Mouse (Mus musculus) limb, embryonic 10.5 days (tissue): Measurements from ENCODE around the gene Gga3. TPM values are rescaled to one million over a fixed set of nuclear protein-coding genes. Genes with fewer than 3 reads are reported as not detected.
A peak's percentile ranks its signal among the peaks of the same experiment; 100 is the strongest.

Experiments
- DNase-seq: peaks from one replicate; pipeline ENCODE4 v3.0.0-alpha.2; 2017; ENCODE audit warnings: low spot score
- H3K27ac ChIP-seq: fragments of 300-500 bp; sonication (generic); 2 replicates; pipeline ENCODE4 v1.5.1; 2016; ENCODE audit warnings: mild to moderate bottlenecking
- H3K27me3 ChIP-seq: fragments of 300-500 bp; sonication (generic); 2 replicates; pipeline ENCODE4 v1.6.1; 2016; ENCODE audit warnings: low read depth, mild to moderate bottlenecking; ENCODE audit not compliant: poor library complexity, severe bottlenecking
- H3K36me3 ChIP-seq: fragments of 300-500 bp; sonication (generic); 2 replicates; pipeline ENCODE4 v1.6.1; 2016; ENCODE audit warnings: mild to moderate bottlenecking, moderate library complexity
- H3K4me1 ChIP-seq: fragments of 300-500 bp; sonication (generic); 2 replicates; pipeline ENCODE4 v1.6.1; 2016
- H3K4me3 ChIP-seq: fragments of 300-500 bp; sonication (generic); 2 replicates; pipeline ENCODE4 v1.5.1; 2016; ENCODE audit warnings: mild to moderate bottlenecking, moderate library complexity
- H3K9me3 ChIP-seq: fragments of 300-500 bp; sonication (generic); replicated peaks from 2 replicates; pipeline ENCODE4 v1.6.1; 2016; ENCODE audit warnings: mild to moderate bottlenecking
- WGBS: fragments of 180-500 bp; shearing (Covaris S2); methylation state at CpG from one replicate; pipeline ENCODE4 v1.1.7; 2016; 5-methylcytosine and 5-hydroxymethylcytosine counted together
- polyA plus RNA-seq: library from polyadenylated mRNA; unstranded; fragments of >200 nt; fragmentation: Nextera tagmentation; extraction: Ambion mirVana; gene quantifications from 2 replicates; pipeline ENCODE4 v1.2.1, GENCODE M21; 2016

Gene Gga3
- polyA plus RNA-seq, 1 experiment from 2014 or later = 34.9 TPM

- WGBS = under 1% methylated on average over 47 of the region's 47 CpGs
- H3K27ac ChIP-seq = peak within 1 kb of the TSS; percentile 80
- DNase-seq = peak; percentile 93
- peaks cover 16% of the 10 kb centered on the region for H3K36me3 ChIP-seq
- peaks cover 19% of the 10 kb centered on the region for H3K4me1 ChIP-seq
- H3K9me3 ChIP-seq = no peaks in the 10 kb centered on the region
- H3K27me3 ChIP-seq = no peaks in the 10 kb centered on the region
- peak within 1 kb of the TSS; percentile 71 for H3K4me3 ChIP-seq
These were observed 24.0 kb upstream of the Gga3 start, which contains the start of gene Slc25a19 for GRCm38 (mm10) chr11:115627705-115628464. TSS of gene Slc25a19 (minus strand) at chr11:115628295.

DNA sequence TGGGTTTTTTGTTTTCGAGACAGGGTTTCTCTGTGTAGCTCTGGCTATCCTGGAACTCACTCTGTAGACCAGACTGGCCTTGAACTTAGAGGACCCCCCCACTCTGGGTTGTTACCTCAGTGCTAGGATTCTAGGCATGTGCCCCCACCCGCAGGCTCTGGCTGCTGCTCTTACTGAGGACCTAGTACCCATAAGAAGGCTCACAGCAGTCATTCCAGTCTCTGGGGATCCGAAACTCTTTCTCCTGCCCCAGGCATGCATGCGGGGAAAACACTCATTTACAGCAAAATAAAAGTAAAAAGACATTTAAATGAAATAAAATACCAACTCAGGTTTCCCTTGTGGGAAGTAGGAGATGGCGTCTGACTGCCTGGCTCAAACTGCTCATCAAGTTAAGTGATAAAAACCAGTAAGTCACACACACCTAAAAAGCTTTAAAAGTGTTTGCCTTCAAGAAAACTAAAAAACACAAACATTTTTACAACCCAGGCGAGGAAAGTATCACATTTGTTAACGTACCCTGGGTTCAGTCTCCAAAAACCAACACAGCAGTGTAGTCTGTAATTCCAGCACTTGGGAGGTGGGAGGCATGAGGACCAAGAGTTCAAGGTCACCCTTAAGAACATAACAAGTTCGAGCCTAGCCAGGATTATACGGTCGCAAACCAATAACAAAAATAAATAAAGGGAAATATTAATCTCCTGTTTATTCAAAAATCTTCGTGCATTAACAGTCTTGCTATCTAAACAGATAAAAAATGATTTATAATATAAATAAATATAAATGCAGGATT lies 23.2 kb upstream of the Gga3 start:
- WGBS = 55% methylated on average over 11 of the region's 11 CpGs
- no peak for DNase-seq
- H3K27ac ChIP-seq = no peak overlapping the region
- peak overlapping the region; percentile 71 for H3K4me3 ChIP-seq
- H3K4me1 ChIP-seq = peaks cover 19% of the 10 kb centered on the region
- no peaks in the 10 kb centered on the region for H3K9me3 ChIP-seq
- H3K27me3 ChIP-seq = no peaks in the 10 kb centered on the region
- peaks cover 25% of the 10 kb centered on the region for H3K36me3 ChIP-seq

DNA sequence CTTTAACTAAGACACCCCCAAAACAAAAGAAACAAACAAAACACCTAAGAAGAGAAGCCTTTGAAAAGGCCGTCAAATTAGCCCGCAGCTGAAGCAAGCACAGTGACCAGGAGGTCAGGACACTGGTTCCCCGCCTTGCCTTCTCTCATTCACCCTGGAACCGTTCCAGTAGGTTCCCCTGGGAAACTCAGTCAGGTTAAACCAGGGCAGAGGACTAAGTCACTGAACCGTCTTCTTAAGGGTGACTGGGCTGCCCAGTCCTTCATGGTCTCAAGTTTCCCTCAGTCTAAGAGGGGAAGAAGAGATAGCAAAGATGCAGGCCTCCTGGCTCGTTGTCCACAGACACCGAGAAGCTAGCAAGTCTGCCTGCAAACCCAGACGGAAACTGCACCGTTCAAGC lies 22.0 kb upstream of the Gga3 start:
- Histone ChIP-seq H3K9me3 (no peaks in the 10 kb centered on the region), H3K36me3 (peaks cover 32% of the 10 kb centered on the region), H3K27me3 (no peaks in the 10 kb centered on the region), H3K27ac (no peak overlapping the region), H3K4me1 (peaks cover 14% of the 10 kb centered on the region), H3K4me3 (no peak overlapping the region)
- 85% methylated on average over 9 of the region's 9 CpGs for WGBS
- DNase-seq = no peak

DNA sequence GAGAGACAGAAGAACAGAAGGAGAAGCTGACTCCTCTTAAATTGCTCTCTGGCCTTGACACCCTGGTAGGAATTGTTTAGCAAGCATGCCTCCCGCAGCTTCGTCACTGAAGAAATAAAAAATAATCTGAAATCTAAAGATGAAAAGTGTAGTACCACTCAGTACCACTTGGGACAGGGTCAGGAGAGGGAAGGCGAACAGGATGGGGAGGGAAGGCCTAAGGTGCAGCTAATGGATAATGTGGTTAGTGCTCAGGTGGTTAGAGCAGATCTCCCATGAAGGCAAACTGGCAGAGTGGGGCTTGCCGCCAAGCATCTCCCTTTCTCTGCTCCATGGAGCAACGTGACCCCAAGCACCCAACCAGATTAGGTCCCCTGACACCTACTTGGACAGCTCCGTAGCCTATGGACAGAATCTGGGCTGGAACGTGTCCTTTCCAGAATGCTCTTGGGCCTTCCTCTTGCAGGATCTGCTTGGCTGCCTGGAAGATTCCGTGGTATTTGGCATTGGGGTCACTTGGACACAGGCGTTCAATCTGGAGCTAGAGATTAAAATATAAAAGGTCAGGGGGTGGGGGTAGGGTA lies 19.7 kb upstream of the Gga3 start:
- Histone ChIP-seq H3K4me1 (peaks cover 12% of the 10 kb centered on the region), H3K27me3 (no peaks in the 10 kb centered on the region), H3K4me3 (no peak overlapping the region), H3K36me3 (peaks cover 49% of the 10 kb centered on the region), H3K27ac (no peak overlapping the region), H3K9me3 (no peaks in the 10 kb centered on the region)
- no peak for DNase-seq
- WGBS = 83% methylated on average over 9 of the region's 9 CpGs

DNA sequence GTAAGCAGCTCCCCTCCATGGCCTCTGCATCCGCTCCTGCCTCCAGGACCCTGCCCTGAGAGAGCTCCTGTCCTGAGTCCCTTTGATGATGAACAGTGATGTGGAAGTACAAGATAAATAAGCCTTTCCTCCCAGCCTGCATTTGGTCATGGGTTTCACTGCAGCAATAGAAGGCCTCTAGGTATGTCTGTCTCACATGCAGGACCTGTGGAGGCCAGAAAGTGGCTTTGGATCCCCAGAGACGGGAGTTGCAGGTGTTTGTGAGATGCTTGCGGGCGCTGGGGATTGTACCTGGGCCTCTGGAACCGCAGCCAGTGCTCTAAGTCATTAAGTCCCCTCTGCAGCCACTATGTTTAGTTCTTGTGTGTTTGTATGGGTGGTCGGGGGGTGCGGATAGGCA lies 16.1 kb upstream of the Gga3 start:
- no peak overlapping the region for H3K4me3 ChIP-seq
- H3K4me1 ChIP-seq = 0 out of 2 replicates have a peak, but pooled peaks cover 3% of the 10 kb centered on the region
- no peaks in the 10 kb centered on the region for H3K27me3 ChIP-seq
- DNase-seq = no peak
- H3K36me3 ChIP-seq = peaks cover 63% of the 10 kb centered on the region
- no peaks in the 10 kb centered on the region for H3K9me3 ChIP-seq
- H3K27ac ChIP-seq = no peak overlapping the region
- 96% methylated on average over 7 of the region's 7 CpGs for WGBS

- Histone ChIP-seq H3K4me1 (peaks cover 3% of the 10 kb centered on the region), H3K36me3 (peaks cover 66% of the 10 kb centered on the region), H3K27ac (no peak overlapping the region), H3K27me3 (no peaks in the 10 kb centered on the region), H3K4me3 (no peak overlapping the region), H3K9me3 (no peaks in the 10 kb centered on the region)
- WGBS = 94% methylated on average over 16 of the region's 16 CpGs
- DNase-seq = no peak
These were observed 15.1 kb upstream of the Gga3 start for GRCm38 (mm10) chr11:115618732-115619516.

GRCm38 (mm10) chr11:115618001-115618400 lies 14.2 kb upstream of the Gga3 start:
- no peak for DNase-seq
- Histone ChIP-seq H3K27me3 (no peaks in the 10 kb centered on the region), H3K4me3 (no peak overlapping the region), H3K4me1 (peaks cover 12% of the 10 kb centered on the region), H3K36me3 (peaks cover 57% of the 10 kb centered on the region), H3K27ac (no peak overlapping the region), H3K9me3 (no peaks in the 10 kb centered on the region)
- 89% methylated on average over 2 of the region's 2 CpGs for WGBS

GRCm38 (mm10) chr11:115616893-115617292 lies 13.0 kb upstream of the Gga3 start:
- H3K36me3 ChIP-seq = peaks cover 47% of the 10 kb centered on the region
- H3K4me1 ChIP-seq = peaks cover 18% of the 10 kb centered on the region
- DNase-seq = no peak
- 80% methylated on average over 6 of the region's 6 CpGs for WGBS
- H3K9me3 ChIP-seq = no peaks in the 10 kb centered on the region
- no peak overlapping the region for H3K27ac ChIP-seq
- H3K27me3 ChIP-seq = no peaks in the 10 kb centered on the region
- H3K4me3 ChIP-seq = no peak overlapping the region

DNA sequence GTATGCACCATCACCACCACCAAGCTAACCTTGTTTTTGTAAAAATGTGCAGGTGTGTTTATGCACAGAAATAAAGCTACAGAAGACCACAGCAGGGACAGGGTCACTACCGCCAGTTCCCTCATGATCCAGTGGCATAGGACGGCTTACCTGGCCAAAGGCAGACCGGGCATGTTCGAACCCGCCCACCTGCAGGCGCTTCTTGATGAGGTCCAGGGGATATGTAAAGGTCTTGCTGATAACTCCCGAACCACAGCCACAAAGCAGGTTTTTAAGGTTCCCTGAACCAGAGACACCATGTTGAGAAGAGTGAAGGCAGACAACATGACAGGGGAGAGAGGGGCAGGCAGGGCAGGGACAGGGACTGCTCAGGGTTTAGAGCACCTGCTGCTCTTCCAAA lies 12.5 kb upstream of the Gga3 start:
- H3K27me3 ChIP-seq = no peaks in the 10 kb centered on the region
- no peaks in the 10 kb centered on the region for H3K9me3 ChIP-seq
- no peak overlapping the region for H3K4me3 ChIP-seq
- 89% methylated on average over 7 of the region's 7 CpGs for WGBS
- H3K36me3 ChIP-seq = peaks cover 45% of the 10 kb centered on the region
- no peak overlapping the region for H3K27ac ChIP-seq
- no peak for DNase-seq
- peaks cover 24% of the 10 kb centered on the region for H3K4me1 ChIP-seq

DNA sequence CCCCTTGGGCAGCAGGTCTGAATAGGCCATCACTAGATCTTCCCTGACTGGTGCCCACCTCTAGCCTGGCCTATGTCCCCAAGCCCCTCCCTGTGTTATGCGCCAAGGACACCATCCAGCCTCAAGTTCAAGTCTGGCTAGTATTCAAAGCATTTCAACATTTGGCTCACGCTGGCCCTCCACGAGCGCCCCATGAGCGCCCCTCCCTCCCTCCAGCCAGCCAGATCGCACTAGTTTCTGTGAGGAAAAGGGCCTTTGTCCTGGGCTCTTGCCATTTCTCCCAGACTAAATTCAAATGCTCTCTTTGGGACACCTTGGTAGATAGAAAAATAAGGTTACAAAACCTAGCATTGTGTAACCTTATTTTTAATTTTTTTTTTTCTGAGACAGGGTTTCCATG lies 12.0 kb upstream of the Gga3 start:
- Histone ChIP-seq H3K36me3 (peaks cover 40% of the 10 kb centered on the region), H3K9me3 (no peaks in the 10 kb centered on the region), H3K27me3 (no peaks in the 10 kb centered on the region), H3K4me1 (peaks cover 24% of the 10 kb centered on the region), H3K4me3 (no peak overlapping the region), H3K27ac (no peak overlapping the region)
- 92% methylated on average over 6 of the region's 6 CpGs for WGBS
- DNase-seq = no peak

DNA sequence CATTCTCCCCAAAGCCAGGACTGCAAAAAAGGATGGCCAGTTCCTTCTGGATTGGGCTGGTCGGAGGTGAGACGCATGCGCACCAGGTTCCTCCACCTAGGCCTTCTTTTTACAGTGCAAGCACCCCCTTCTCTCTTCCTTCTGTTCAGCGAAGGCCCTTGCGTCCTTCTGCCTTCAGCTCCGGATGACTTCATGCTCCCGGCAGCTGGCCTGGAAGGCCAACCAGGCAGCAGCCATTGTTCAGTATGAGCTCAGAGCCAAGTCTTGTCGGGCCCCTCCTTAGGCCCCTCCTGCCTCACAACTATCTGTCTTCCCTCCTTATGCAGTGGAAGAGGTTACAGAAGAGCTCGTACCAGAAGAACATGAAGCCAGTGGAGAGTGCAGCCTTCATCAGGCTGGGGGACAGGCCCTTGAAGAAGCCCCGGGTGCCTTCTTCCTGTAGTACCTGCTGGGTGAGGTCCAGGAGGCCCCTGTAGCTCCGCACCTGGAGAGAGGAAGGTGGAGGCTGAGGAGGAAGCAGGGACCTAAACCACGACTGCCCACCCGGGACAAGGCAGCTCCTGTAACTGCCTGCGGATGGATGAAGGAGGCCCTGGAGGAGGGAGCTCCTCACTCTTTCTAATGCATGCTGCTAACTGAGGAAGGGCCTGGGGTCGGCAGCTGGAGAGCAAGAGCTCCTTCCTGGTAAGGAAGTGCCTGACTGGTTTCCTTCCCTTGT lies 11.4 kb upstream of the Gga3 start:
- no peaks in the 10 kb centered on the region for H3K9me3 ChIP-seq
- no peaks in the 10 kb centered on the region for H3K27me3 ChIP-seq
- DNase-seq = no peak
- H3K4me1 ChIP-seq = peaks cover 24% of the 10 kb centered on the region
- 86% methylated on average over 15 of the region's 15 CpGs for WGBS
- H3K4me3 ChIP-seq = no peak overlapping the region
- peaks cover 35% of the 10 kb centered on the region for H3K36me3 ChIP-seq
- no peak overlapping the region for H3K27ac ChIP-seq
